Mouse (Mus musculus) ES-Bruce4 (cell line): ENCODE measurements around the gene Ugt1a8.

Experiments
- CTCF ChIP-seq: IDR thresholded peaks from one replicate; pipeline ENCODE4 v1.8.1; 2011; ENCODE audit warnings: low read depth, low read length
- POLR2A ChIP-seq: IDR thresholded peaks from one replicate; pipeline ENCODE4 v1.8.1; 2011; ENCODE audit warnings: low read length; ENCODE audit not compliant: insufficient read depth

DNA sequence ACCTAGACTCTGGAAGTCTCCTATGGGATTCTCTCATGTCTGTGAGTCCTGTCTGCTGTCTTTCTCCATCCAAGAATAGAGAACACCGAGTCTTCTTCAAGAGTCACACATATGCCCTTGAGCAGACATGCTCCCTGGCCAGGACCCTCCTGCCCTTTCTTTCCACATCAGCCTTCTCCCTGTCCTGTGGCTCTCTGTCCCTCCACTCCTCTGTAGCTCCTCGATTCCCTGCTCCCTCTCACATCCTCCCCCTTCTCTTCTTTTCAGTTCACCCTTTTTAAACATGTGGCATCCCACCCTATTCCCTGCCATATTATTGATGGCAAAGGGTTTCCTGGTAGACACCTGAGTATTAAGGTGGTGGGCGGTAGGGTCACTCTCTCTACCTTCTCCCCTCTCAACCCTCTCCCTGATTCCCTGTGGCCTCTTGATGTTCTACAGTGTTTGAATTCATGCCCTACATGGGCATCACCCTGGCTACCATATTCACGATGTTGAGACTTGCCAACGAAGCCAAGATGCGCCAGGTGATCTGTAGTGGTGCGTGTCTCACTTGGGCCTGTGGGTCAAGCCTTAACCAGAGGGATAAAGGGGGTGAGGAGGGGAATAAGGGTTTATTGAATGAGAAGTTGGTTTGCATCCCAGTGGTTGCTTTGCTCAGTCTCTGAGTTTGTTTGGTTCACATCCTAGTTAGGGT is 144.3 kb downstream of the Ugt1a8 start:
- TF ChIP-seq CTCF (no peak), POLR2A (no peak)
